Mouse (Mus musculus) inflammation-experienced regulatory T-cells, adult 6 months (primary cell): Measurements from ENCODE around the gene Rgs9. TPM values are rescaled to one million over a fixed set of nuclear protein-coding genes. Genes with fewer than 3 reads are reported as not detected.

Experiments
- polyA plus RNA-seq, 3 experiments: library from polyadenylated mRNA; unstranded; fragments of 100-300 nt; shearing (Covaris generic); gene quantifications; one replicate each; pipeline ENCODE4 v1.2.1; 2017

Rgs9 gene
- polyA plus RNA-seq, 3 experiments from 2014 or later: 4.2 to 6.6 (median 4.9) TPM

Other genes with a start within 250 kb of the Rgs9 start
- gene E030025P04Rik, start 153.8 kb downstream of the Rgs9 start, polyA plus RNA-seq: not detected
- 10 to 100 TPM; 57.3 to 78.9 (median 61.4) TPM for gene Gna13, start 64.7 kb upstream of the Rgs9 start, polyA plus RNA-seq
- under 1 TPM; 0.28 to 0.39 (median 0.36) TPM for gene 9930022D16Rik, start 115.8 kb upstream of the Rgs9 start, polyA plus RNA-seq
- gene Amz2, start 127.8 kb upstream of the Rgs9 start, polyA plus RNA-seq: 10 to 100 TPM; 44.8 to 49.1 (median 46.0) TPM
- 1 to 10 TPM; 1.8 to 8.0 (median 4.6) TPM for gene Arsg, start 175.2 kb upstream of the Rgs9 start, polyA plus RNA-seq
- 10 to 100 TPM; 22.4 to 30.5 (median 26.4) TPM for gene Slc16a6, start 175.5 kb upstream of the Rgs9 start, polyA plus RNA-seq